Mouse (Mus musculus) neural tube, embryonic 11.5 days (tissue): ENCODE results near the gene Lrrc32. TPM values are rescaled to one million over a fixed set of nuclear protein-coding genes. Genes with fewer than 3 reads are reported as not detected.

Experiments used
- ATAC-seq: fragments of 200-750 bp; cut with Nextera tagmentation; 2 replicates; pipeline ENCODE4 v1.8.0; 2017; ENCODE audit warnings: moderate number of reproducible peaks, mild to moderate bottlenecking, moderate TSS enrichment, moderate library complexity; ENCODE audit not compliant: insufficient read depth, low FRiP score, low TSS enrichment
- DNase-seq: peaks from one replicate; pipeline ENCODE4 v3.0.0-alpha.2; 2015; ENCODE audit warnings: low spot score
- H3K27ac ChIP-seq: fragments of 300-500 bp; sonication (generic); 2 replicates; pipeline ENCODE4 v1.5.1; 2014; ENCODE audit warnings: low read depth, mild to moderate bottlenecking, low read length
- H3K27me3 ChIP-seq: fragments of 300-500 bp; sonication (generic); 2 replicates; pipeline ENCODE4 v1.6.1; 2014; ENCODE audit warnings: mild to moderate bottlenecking, low read length, mixed read lengths; ENCODE audit not compliant: control insufficient read depth, insufficient read depth
- H3K36me3 ChIP-seq: fragments of 300-500 bp; sonication (generic); 2 replicates; pipeline ENCODE4 v1.6.1; 2014; ENCODE audit warnings: mild to moderate bottlenecking, low read length, moderate library complexity, mixed read lengths; ENCODE audit not compliant: control insufficient read depth, insufficient read depth
- H3K4me1 ChIP-seq: fragments of 300-500 bp; sonication (generic); 2 replicates; pipeline ENCODE4 v1.6.1; 2014; ENCODE audit warnings: low read length, mixed read lengths; ENCODE audit not compliant: control insufficient read depth, insufficient read depth
- H3K4me2 ChIP-seq: fragments of 300-500 bp; sonication (generic); 2 replicates; pipeline ENCODE4 v1.6.1; 2014; ENCODE audit warnings: low read depth, mild to moderate bottlenecking, moderate library complexity
- H3K4me3 ChIP-seq: fragments of 300-500 bp; sonication (generic); 2 replicates; pipeline ENCODE4 v1.5.1; 2014; ENCODE audit warnings: low read depth, low read length
- H3K9ac ChIP-seq: fragments of 300-500 bp; sonication (generic); 2 replicates; pipeline ENCODE4 v1.6.1; 2014; ENCODE audit warnings: mild to moderate bottlenecking, low read length
- H3K9me3 ChIP-seq: fragments of 300-500 bp; sonication (generic); 2 replicates; pipeline ENCODE4 v1.6.1; 2016; ENCODE audit warnings: low read length; ENCODE audit not compliant: control insufficient read depth
- WGBS: fragments of 180-500 bp; shearing (Covaris S2); extraction: QIAGEN DNeasy Blood & Tissue Kit; methylation state at CpG from one replicate; pipeline ENCODE4 v1.1.7; 2014; 5-methylcytosine and 5-hydroxymethylcytosine counted together
- polyA plus RNA-seq: library from polyadenylated mRNA; unstranded; fragments of >200 nt; fragmentation: Nextera tagmentation; extraction: Ambion mirVana; gene quantifications from 2 replicates; pipeline ENCODE4 v1.2.1, GENCODE M21; 2014

Gene Lrrc32
- polyA plus RNA-seq, 1 experiment from 2014 or later = 6.4 TPM

- H3K4me2 ChIP-seq = no peak overlapping the region
- H3K27ac ChIP-seq = no peak overlapping the region
- H3K4me3 ChIP-seq = no peak overlapping the region
- H3K9me3 ChIP-seq = no peaks in the 10 kb centered on the region
- DNase-seq (no peak), ATAC-seq (no peak)
- H3K9ac ChIP-seq = no peak overlapping the region
- no peaks in the 10 kb centered on the region for H3K36me3 ChIP-seq
- H3K4me1 ChIP-seq = no peaks in the 10 kb centered on the region
- WGBS = 80% methylated on average over 4 of the region's 4 CpGs
- H3K27me3 ChIP-seq = 0 out of 2 replicates have a peak, but pooled peaks cover 3% of the 10 kb centered on the region
These were observed 3.6 kb upstream of the Lrrc32 start for GRCm38 (mm10) chr7:98485508-98485907.

- H3K4me1 ChIP-seq = no peaks in the 10 kb centered on the region
These were observed 2.6 kb upstream of the Lrrc32 start for GRCm38 (mm10) chr7:98486471-98486917.

DNA sequence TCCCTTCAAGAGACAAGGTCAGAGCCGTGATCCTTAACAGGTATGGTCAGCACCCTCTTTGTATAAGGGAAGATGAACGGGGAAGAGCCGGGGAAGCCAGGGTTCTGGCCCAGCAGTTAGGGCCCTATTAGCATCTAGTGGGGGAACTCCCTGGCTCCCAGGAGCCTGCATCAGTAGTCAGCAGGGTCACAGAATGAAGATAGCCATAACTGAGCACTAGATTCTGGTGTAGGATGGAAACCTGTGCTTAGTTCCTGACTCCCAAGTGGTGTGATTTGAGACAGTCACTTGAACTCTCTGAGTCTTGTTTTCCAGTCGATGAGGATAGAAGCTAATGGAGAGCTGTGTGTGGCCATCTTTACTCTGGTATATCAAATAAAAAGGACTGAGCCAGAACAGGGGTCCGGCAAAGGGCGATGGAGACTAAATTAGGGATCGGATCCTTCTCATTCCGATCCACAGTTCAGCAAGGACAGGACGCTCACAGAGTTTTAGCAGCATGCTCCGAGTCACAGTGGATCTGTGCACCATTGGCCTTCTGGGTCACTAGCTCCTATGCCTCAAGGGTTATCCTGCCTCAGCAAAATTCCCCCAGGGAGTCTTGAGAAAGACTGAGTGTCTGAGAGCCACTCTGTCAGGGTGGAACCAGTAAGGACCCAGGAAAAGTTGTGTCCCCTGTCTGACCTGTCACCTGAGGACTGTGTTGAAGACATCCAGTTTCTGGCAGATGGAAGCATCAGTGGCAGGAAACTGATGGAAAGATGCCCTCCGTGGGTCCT is 1.7 kb upstream of the Lrrc32 start:
- WGBS = 87% methylated on average over 11 of the region's 11 CpGs
- Histone ChIP-seq H3K9ac (no peak overlapping the region), H3K36me3 (no peaks in the 10 kb centered on the region), H3K4me1 (no peaks in the 10 kb centered on the region), H3K27ac (no peak overlapping the region), H3K4me3 (no peak overlapping the region), H3K9me3 (no peaks in the 10 kb centered on the region), H3K4me2 (no peak overlapping the region), H3K27me3 (0 out of 2 replicates have a peak, but pooled peaks cover 3% of the 10 kb centered on the region)
- no peak for DNase-seq
- no peak for ATAC-seq

More at GRCm38 (mm10) chr7:98486471-98486917, 2.6 kb upstream of the Lrrc32 start:
- Histone ChIP-seq H3K4me3 (no peak overlapping the region), H3K27ac (no peak overlapping the region), H3K9ac (no peak overlapping the region), H3K4me2 (no peak overlapping the region), H3K27me3 (0 out of 2 replicates have a peak, but pooled peaks cover 3% of the 10 kb centered on the region), H3K36me3 (no peaks in the 10 kb centered on the region), H3K9me3 (no peaks in the 10 kb centered on the region)
- no peak for ATAC-seq
- 69% methylated on average over 7 of the region's 7 CpGs for WGBS
- DNase-seq = no peak

DNA sequence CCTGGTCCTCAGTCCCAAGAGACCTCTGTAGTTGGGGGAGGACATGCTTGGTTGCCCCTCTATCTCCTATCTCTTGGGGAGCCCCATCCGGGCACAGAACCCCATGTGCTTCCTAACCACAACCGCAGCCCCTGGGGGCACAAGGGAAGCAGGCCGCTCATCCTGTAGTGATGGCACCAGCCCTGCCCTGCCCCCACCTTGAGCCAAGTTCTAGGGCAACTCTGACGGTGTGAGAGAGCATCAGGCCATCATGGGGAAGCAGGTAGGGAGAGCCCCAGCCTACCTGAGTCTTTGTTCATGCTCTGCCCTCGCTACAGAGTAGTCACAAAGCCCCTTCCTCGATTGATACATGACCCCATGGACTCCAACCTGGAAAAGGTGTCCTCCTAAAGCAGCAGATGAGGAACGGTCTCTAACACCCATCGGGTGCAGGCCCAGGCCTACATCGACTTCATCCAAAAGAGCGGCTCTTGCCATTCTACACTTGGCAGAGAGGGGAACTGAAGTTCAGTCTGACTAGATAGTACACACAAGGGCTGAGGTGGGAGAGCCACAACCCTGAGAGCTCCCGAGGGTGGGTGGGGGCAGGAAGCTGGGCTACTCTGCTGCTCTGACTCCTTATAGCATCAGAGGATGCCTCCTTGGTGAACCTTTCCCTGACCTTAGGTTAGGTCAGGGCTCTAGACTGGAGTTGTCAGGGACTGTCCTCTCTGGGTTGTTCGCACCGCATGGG is 519 bp upstream of the Lrrc32 start:
- DNase-seq = no peak
- H3K27me3 ChIP-seq = 0 out of 2 replicates have a peak, but pooled peaks cover 3% of the 10 kb centered on the region
- no peak overlapping the region for H3K27ac ChIP-seq
- H3K4me3 ChIP-seq = no peak overlapping the region
- H3K4me2 ChIP-seq = no peak overlapping the region
- WGBS = 88% methylated on average over 13 of the region's 13 CpGs
- H3K4me1 ChIP-seq = no peaks in the 10 kb centered on the region
- H3K9ac ChIP-seq = no peak overlapping the region
- no peaks in the 10 kb centered on the region for H3K36me3 ChIP-seq
- ATAC-seq = 0 out of 2 replicates have a peak, but pooled peaks have one; percentile 17
- no peaks in the 10 kb centered on the region for H3K9me3 ChIP-seq

DNA sequence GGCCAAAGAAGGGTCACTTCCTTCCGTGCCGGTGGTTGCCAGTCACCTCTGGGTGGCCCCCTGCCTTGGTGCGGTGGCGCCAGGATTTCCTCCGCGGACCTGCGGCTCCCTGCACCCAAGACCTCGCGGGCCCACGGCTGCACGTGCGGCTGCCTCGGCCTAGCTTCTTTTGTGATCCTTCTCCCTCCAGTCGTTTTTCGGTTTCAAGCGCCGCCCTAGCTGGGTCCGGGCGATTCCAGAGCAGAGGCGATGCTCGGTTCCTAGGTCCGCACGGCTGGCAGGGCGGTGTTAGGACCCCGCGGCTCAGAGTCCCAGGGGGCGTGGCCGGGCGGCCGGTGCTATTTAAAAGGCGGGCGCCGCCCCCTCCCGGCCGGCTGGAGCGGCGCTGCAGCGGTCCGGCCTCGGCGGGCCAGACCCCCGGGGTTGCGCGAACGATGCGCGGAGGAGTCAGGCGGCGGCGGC is 571 bp downstream of the Lrrc32 start:
- H3K4me3 ChIP-seq = peak overlapping the region; percentile 43
- H3K9ac ChIP-seq = peak overlapping the region; percentile 60
- H3K4me1 ChIP-seq = no peaks in the 10 kb centered on the region
- H3K36me3 ChIP-seq = no peaks in the 10 kb centered on the region
- under 1% methylated on average over 50 of the region's 50 CpGs for WGBS
- H3K9me3 ChIP-seq = no peaks in the 10 kb centered on the region
- DNase-seq (peak; percentile 88), ATAC-seq (peak; percentile 83)
- H3K27me3 ChIP-seq = 0 out of 2 replicates have a peak, but pooled peaks cover 3% of the 10 kb centered on the region
- H3K4me2 ChIP-seq = peak overlapping the region; percentile 85
- no peak overlapping the region for H3K27ac ChIP-seq

DNA sequence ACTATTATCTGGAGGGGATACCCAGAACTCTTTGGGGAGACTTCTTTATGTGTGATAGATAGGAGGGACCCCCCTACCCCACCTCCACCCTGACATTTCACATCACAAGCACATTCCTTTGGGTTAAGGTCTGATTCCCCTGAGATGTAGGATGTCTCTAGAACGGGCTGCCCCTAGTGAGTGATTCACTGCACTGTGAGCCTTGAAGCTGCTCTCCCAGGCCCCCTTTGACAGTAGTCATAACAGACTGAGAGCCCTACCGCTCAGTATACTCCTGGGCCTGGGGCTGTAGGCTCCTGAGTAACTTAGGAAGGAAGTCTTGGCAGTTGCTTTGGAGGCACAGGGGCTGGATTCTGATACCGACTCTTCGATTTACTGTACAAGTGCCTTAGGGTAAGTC is 1.2 kb downstream of the Lrrc32 start:
- no peak for DNase-seq
- no peak overlapping the region for H3K27ac ChIP-seq
- H3K27me3 ChIP-seq = 0 out of 2 replicates have a peak, but pooled peaks cover 3% of the 10 kb centered on the region
- no peaks in the 10 kb centered on the region for H3K4me1 ChIP-seq
- WGBS = 61% methylated on average over 4 of the region's 4 CpGs
- H3K4me2 ChIP-seq = peak overlapping the region; percentile 85
- no peaks in the 10 kb centered on the region for H3K36me3 ChIP-seq
- ATAC-seq = no peak
- peak overlapping the region; percentile 60 for H3K9ac ChIP-seq
- H3K9me3 ChIP-seq = no peaks in the 10 kb centered on the region
- peak overlapping the region; percentile 43 for H3K4me3 ChIP-seq

DNA sequence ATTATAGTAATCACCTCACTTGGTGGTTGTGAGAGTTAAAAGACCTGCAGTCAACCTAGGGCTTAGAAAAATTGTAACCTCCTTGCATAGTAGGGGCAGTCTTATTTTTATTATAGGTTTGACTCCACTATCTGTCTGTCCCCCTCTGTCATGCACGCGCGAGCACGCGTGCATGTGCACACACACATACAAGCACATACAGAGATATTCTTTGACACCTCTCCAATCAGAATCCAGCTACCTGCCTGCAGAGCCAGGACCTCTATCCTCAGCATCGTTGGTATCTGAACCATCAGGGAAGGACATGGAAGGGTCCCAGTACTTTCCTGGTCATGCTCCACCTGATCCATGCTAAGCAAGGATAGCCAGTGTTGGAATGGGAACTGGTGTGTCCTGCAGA is 1.8 kb downstream of the Lrrc32 start:
- DNase-seq (no peak), ATAC-seq (no peak)
- Histone ChIP-seq H3K27ac (no peak overlapping the region), H3K4me2 (no peak overlapping the region), H3K36me3 (no peaks in the 10 kb centered on the region), H3K9me3 (no peaks in the 10 kb centered on the region), H3K4me3 (no peak overlapping the region), H3K27me3 (0 out of 2 replicates have a peak, but pooled peaks cover 3% of the 10 kb centered on the region), H3K4me1 (no peaks in the 10 kb centered on the region), H3K9ac (no peak overlapping the region)
- WGBS = 93% methylated on average over 6 of the region's 6 CpGs

GRCm38 (mm10) chr7:98491451-98492200 is 2.5 kb downstream of the Lrrc32 start:
- no peaks in the 10 kb centered on the region for H3K36me3 ChIP-seq
- ATAC-seq = no peak
- H3K4me3 ChIP-seq = no peak overlapping the region
- no peak for DNase-seq
- no peak overlapping the region for H3K4me2 ChIP-seq
- H3K4me1 ChIP-seq = no peaks in the 10 kb centered on the region
- 0 out of 2 replicates have a peak, but pooled peaks cover 3% of the 10 kb centered on the region for H3K27me3 ChIP-seq
- H3K9me3 ChIP-seq = no peaks in the 10 kb centered on the region
- no peak overlapping the region for H3K27ac ChIP-seq
- no peak overlapping the region for H3K9ac ChIP-seq
- 75% methylated on average over 9 of the region's 9 CpGs for WGBS
